Mouse (Mus musculus) lung, postnatal 10 days (tissue): Measurements from ENCODE around the gene Vmn2r3.
"Not testable (repeated sequence)": the region's sequence is repeated elsewhere in the genome, so short reads cannot be mapped to it uniquely, and the experiment has no call there.

Experiments
- DNase-seq: peaks from one replicate; pipeline ENCODE4 v3.0.0; 2021

Gene Vmn2r3

GRCm38 (mm10) chr3:64289609-64290008 is at the start of gene Vmn2r3:
Gene Vmn2r3, minus strand, starts transcription at chr3:64289709.
- DNase-seq = no peak

- no peak for DNase-seq
These were observed 43.0 kb upstream of the Vmn2r3 start for GRCm38 (mm10) chr3:64332548-64332947.

- no peak for DNase-seq
These were observed 32.3 kb upstream of the Vmn2r3 start for GRCm38 (mm10) chr3:64321824-64322223.

GRCm38 (mm10) chr3:64306799-64307198 is 17.3 kb upstream of the Vmn2r3 start:
- no peak for DNase-seq

GRCm38 (mm10) chr3:64265762-64266112 is 23.8 kb downstream of the Vmn2r3 start:
- no peak for DNase-seq

- DNase-seq = not testable (repeated sequence)
These were observed 24.3 kb downstream of the Vmn2r3 start for GRCm38 (mm10) chr3:64265056-64265761.

- no peak for DNase-seq
These were observed 29.9 kb downstream of the Vmn2r3 start for GRCm38 (mm10) chr3:64259582-64259981.

- no peak for DNase-seq
These were observed 37.9 kb downstream of the Vmn2r3 start for GRCm38 (mm10) chr3:64251646-64252045.

GRCm38 (mm10) chr3:64250461-64250860 is 39.0 kb downstream of the Vmn2r3 start:
- DNase-seq = not testable (repeated sequence)

- DNase-seq = not testable (repeated sequence)
These were observed 54.0 kb downstream of the Vmn2r3 start for GRCm38 (mm10) chr3:64235459-64235858.

GRCm38 (mm10) chr3:64233655-64234054 is 55.9 kb downstream of the Vmn2r3 start:
- DNase-seq = not testable (repeated sequence)

- DNase-seq = no peak
These were observed 62.3 kb downstream of the Vmn2r3 start for GRCm38 (mm10) chr3:64227243-64227642.
